Mouse (Mus musculus): ENCODE data around the gene Sprr2i. TPM values are rescaled to one million over a fixed set of nuclear protein-coding genes. Genes with fewer than 3 reads are reported as not detected.
A peak's percentile ranks its signal among the peaks of the same experiment; 100 is the strongest.

Sprr2i gene
- polyA plus RNA-seq (2015; fragmentation: Nextera tagmentation; extraction: Ambion mirVana) = 24.7 and 26.7 TPM in 2 replicates

GRCm38 (mm10) chr3:92407691-92408090 lies at the start of gene Sprr2i:
Sprr2i (plus strand) TSS chr3:92407991.
- H3K4me2 ChIP-seq (replicated peaks; ENCODE audit: low read depth) = no peak within 1 kb of the TSS
- H3K4me3 ChIP-seq (ENCODE audit: low read depth, low read length) = no peak within 1 kb of the TSS
- no peaks in the 10 kb centered on the region for H3K27me3 ChIP-seq (ENCODE audit: control insufficient read depth, insufficient read depth, low read length)
- no peak for TF ChIP-seq EP300 (optimal IDR thresholded peaks at IDR 0.05)
- TF ChIP-seq CTCF (IDR thresholded peaks at IDR 0.05; ENCODE audit: low read depth) = no peak
- no peak for ATAC-seq (ENCODE audit: low FRiP score, low TSS enrichment)
- 93% methylated on average over 2 of the region's 2 CpGs for WGBS
- no peak for DNase-seq (ENCODE audit: low spot score)
- no peaks in the 10 kb centered on the region for H3K4me1 ChIP-seq (replicated peaks; ENCODE audit: control insufficient read depth, insufficient read depth)
- no peak within 1 kb of the TSS for H3K27ac ChIP-seq (replicated peaks)
- no peaks in the 10 kb centered on the region for H3K36me3 ChIP-seq (ENCODE audit: control insufficient read depth, insufficient read depth, low read length)
- H3K9me3 ChIP-seq (ENCODE audit: control insufficient read depth, low read length) = no peaks in the 10 kb centered on the region
- no peak within 1 kb of the TSS for H3K9ac ChIP-seq (ENCODE audit: low read length)

GRCm38 (mm10) chr3:92361619-92362018 lies 46.2 kb upstream of the Sprr2i start:
- H3K9me3 ChIP-seq (ENCODE audit: control insufficient read depth, low read length) = no peaks in the 10 kb centered on the region
- H3K4me1 ChIP-seq (replicated peaks; ENCODE audit: control insufficient read depth, insufficient read depth) = no peaks in the 10 kb centered on the region
- TF ChIP-seq CTCF (IDR thresholded peaks at IDR 0.05; ENCODE audit: low read depth) (no peak), EP300 (optimal IDR thresholded peaks at IDR 0.05) (no peak)
- no peaks in the 10 kb centered on the region for H3K27me3 ChIP-seq (ENCODE audit: control insufficient read depth, insufficient read depth, low read length)
- H3K4me2 ChIP-seq (replicated peaks; ENCODE audit: low read depth) = no peak overlapping the region
- no peaks in the 10 kb centered on the region for H3K36me3 ChIP-seq (ENCODE audit: control insufficient read depth, insufficient read depth, low read length)
- no peak for DNase-seq (ENCODE audit: low spot score)
- ATAC-seq (ENCODE audit: low FRiP score, low TSS enrichment) = no peak
- no peak overlapping the region for H3K27ac ChIP-seq (replicated peaks)
- no peak overlapping the region for H3K4me3 ChIP-seq (ENCODE audit: low read depth, low read length)
- no peak overlapping the region for H3K9ac ChIP-seq (ENCODE audit: low read length)

- TF ChIP-seq CTCF (IDR thresholded peaks at IDR 0.05; ENCODE audit: low read depth) = no peak
- TF ChIP-seq EP300 (optimal IDR thresholded peaks at IDR 0.05) = no peak
- Histone ChIP-seq H3K9ac (ENCODE audit: low read length) (no peak within 1 kb of the TSS), H3K27ac (replicated peaks) (no peak within 1 kb of the TSS), H3K4me3 (ENCODE audit: low read depth, low read length) (no peak within 1 kb of the TSS), H3K4me2 (replicated peaks; ENCODE audit: low read depth) (no peak within 1 kb of the TSS), H3K9me3 (ENCODE audit: control insufficient read depth, low read length) (no peaks in the 10 kb centered on the region), H3K4me1 (replicated peaks; ENCODE audit: control insufficient read depth, insufficient read depth) (no peaks in the 10 kb centered on the region), H3K36me3 (ENCODE audit: control insufficient read depth, insufficient read depth, low read length) (no peaks in the 10 kb centered on the region), H3K27me3 (ENCODE audit: control insufficient read depth, insufficient read depth, low read length) (no peaks in the 10 kb centered on the region)
- ATAC-seq (ENCODE audit: low FRiP score, low TSS enrichment) (no peak), DNase-seq (ENCODE audit: low spot score) (no peak)
- 68% methylated on average over 3 of the region's 3 CpGs for WGBS
Observed at GRCm38 (mm10) chr3:92364887-92365286, 42.9 kb upstream of the Sprr2i start, which contains the start of gene Sprr2f. Sprr2f (plus strand) TSS chr3:92365187.

GRCm38 (mm10) chr3:92373613-92374012 lies 34.2 kb upstream of the Sprr2i start:
- Histone ChIP-seq H3K9ac (ENCODE audit: low read length) (no peak overlapping the region), H3K9me3 (ENCODE audit: control insufficient read depth, low read length) (no peaks in the 10 kb centered on the region), H3K4me1 (replicated peaks; ENCODE audit: control insufficient read depth, insufficient read depth) (no peaks in the 10 kb centered on the region), H3K27ac (replicated peaks) (no peak overlapping the region), H3K27me3 (ENCODE audit: control insufficient read depth, insufficient read depth, low read length) (no peaks in the 10 kb centered on the region), H3K4me2 (replicated peaks; ENCODE audit: low read depth) (no peak overlapping the region), H3K36me3 (ENCODE audit: control insufficient read depth, insufficient read depth, low read length) (no peaks in the 10 kb centered on the region), H3K4me3 (ENCODE audit: low read depth, low read length) (no peak overlapping the region)
- no peak for ATAC-seq (ENCODE audit: low FRiP score, low TSS enrichment)
- TF ChIP-seq CTCF (IDR thresholded peaks at IDR 0.05; ENCODE audit: low read depth) (no peak), EP300 (optimal IDR thresholded peaks at IDR 0.05) (no peak)
- WGBS = 70% methylated on average over 2 of the region's 2 CpGs
- DNase-seq (ENCODE audit: low spot score) = no peak

- no peak within 1 kb of the TSS for H3K27ac ChIP-seq (replicated peaks)
- 78% methylated on average over 1 of the region's 1 CpGs for WGBS
- TF ChIP-seq EP300 (optimal IDR thresholded peaks at IDR 0.05) (no peak), CTCF (IDR thresholded peaks at IDR 0.05; ENCODE audit: low read depth) (no peak)
- no peaks in the 10 kb centered on the region for H3K9me3 ChIP-seq (ENCODE audit: control insufficient read depth, low read length)
- no peaks in the 10 kb centered on the region for H3K27me3 ChIP-seq (ENCODE audit: control insufficient read depth, insufficient read depth, low read length)
- no peak within 1 kb of the TSS for H3K9ac ChIP-seq (ENCODE audit: low read length)
- H3K36me3 ChIP-seq (ENCODE audit: control insufficient read depth, insufficient read depth, low read length) = no peaks in the 10 kb centered on the region
- no peaks in the 10 kb centered on the region for H3K4me1 ChIP-seq (replicated peaks; ENCODE audit: control insufficient read depth, insufficient read depth)
- DNase-seq (ENCODE audit: low spot score) (no peak), ATAC-seq (ENCODE audit: low FRiP score, low TSS enrichment) (no peak)
- H3K4me3 ChIP-seq (ENCODE audit: low read depth, low read length) = no peak within 1 kb of the TSS
- no peak within 1 kb of the TSS for H3K4me2 ChIP-seq (replicated peaks; ENCODE audit: low read depth)
Observed at GRCm38 (mm10) chr3:92385385-92385784, 22.4 kb upstream of the Sprr2i start, which contains the start of gene Sprr2h. Sprr2h (plus strand) TSS chr3:92385685.

- 48% methylated on average over 1 of the region's 1 CpGs for WGBS
- Histone ChIP-seq H3K4me1 (replicated peaks; ENCODE audit: control insufficient read depth, insufficient read depth) (no peaks in the 10 kb centered on the region), H3K9ac (ENCODE audit: low read length) (no peak overlapping the region), H3K4me2 (replicated peaks; ENCODE audit: low read depth) (no peak overlapping the region), H3K27me3 (ENCODE audit: control insufficient read depth, insufficient read depth, low read length) (no peaks in the 10 kb centered on the region), H3K36me3 (ENCODE audit: control insufficient read depth, insufficient read depth, low read length) (no peaks in the 10 kb centered on the region), H3K4me3 (ENCODE audit: low read depth, low read length) (no peak overlapping the region), H3K27ac (replicated peaks) (no peak overlapping the region), H3K9me3 (ENCODE audit: control insufficient read depth, low read length) (no peaks in the 10 kb centered on the region)
- TF ChIP-seq EP300 (optimal IDR thresholded peaks at IDR 0.05) = no peak
- TF ChIP-seq CTCF (IDR thresholded peaks at IDR 0.05; ENCODE audit: low read depth) = peak; percentile 73
- DNase-seq (ENCODE audit: low spot score) (no peak), ATAC-seq (ENCODE audit: low FRiP score, low TSS enrichment) (no peak)
Observed at GRCm38 (mm10) chr3:92394301-92394700, 13.5 kb upstream of the Sprr2i start.
